Mouse (Mus musculus) heart, adult 2 months (tissue): ENCODE measurements at regions not wholly inside any gene's neighbourhood (a gene's known extent, or its start where the extent isn't known, plus 50 kb on each side); places are given as distances from the start of the nearest gene placed in this dataset.

Experiments used
- CTCF ChIP-seq: fragments of 200-600 bp; IDR thresholded peaks from 2 replicates; pipeline ENCODE4 v1.8.1; 2022; ENCODE audit warnings: antibody characterized with exemption, mild to moderate bottlenecking, moderate library complexity
- EP300 ChIP-seq: fragments of 200-500 bp; IDR thresholded peaks from 2 replicates; pipeline ENCODE4 v1.6.1; 2011; ENCODE audit warnings: low read depth, low read length, control low read depth; ENCODE audit not compliant: insufficient read depth

DNA sequence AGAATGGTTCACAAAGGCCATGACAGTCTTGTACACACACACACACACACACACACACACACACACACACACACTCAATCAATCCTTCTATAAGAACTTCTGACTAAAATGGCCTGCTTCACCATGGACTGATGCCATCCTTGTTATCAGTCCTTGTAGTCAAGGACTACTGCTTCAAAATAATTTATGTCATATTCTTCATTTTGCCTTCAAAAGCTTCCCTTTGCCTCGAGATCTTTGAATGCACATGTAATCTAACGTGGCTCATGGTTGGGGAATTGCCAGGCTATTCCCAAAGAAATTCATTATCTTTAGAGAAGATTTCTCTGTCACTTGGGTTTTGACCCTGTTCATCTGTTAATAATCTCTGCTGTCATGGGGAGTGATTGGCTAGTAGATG, 278.0 kb upstream of the Cdyl start:
- no peak for TF ChIP-seq EP300
- no peak for TF ChIP-seq CTCF
